Mouse (Mus musculus): ENCODE data around the gene Zcchc2. TPM values are rescaled to one million over a fixed set of nuclear protein-coding genes. Genes with fewer than 3 reads are reported as not detected.

The Zcchc2 gene
- polyA plus RNA-seq, 1 experiment, result 5.9 TPM

DNA sequence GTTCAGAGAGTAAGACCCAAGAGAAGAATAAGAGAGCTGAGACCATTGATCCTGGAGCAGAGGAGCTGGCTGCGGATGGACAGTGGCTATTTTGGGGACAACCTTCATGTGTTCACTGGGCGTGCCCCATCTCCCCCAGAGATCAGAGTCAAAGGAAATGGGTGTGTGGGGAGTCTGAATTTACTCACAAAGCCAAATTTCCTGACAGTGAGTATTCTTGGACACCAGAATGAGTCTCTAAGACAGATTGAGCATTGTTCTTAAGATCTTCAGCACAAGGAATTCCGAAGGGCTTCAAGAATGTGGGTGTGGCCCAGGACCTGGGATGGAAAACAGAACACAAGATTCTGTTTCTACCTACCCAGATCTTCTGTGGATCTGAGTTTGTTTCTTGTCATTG lies 87.0 kb downstream of the Zcchc2 start:
- H3K36me3 ChIP-seq (ENCODE audit: control insufficient read depth, insufficient read depth), result no peaks in the 10 kb centered on the region
- no peaks in the 10 kb centered on the region for H3K79me2 ChIP-seq (ENCODE audit: control insufficient read depth, insufficient read depth)
- H3K79me3 ChIP-seq (ENCODE audit: low read depth), result no peaks in the 10 kb centered on the region

More for the DNA sequence above, 87.0 kb downstream of the Zcchc2 start:
- H3K27me3 ChIP-seq (ENCODE audit: control insufficient read depth, insufficient read depth, insufficient read length), result no peaks in the 10 kb centered on the region
- H3ac ChIP-seq (ENCODE audit: control insufficient read depth, insufficient read length, low read depth), result no peak overlapping the region
- no peak overlapping the region for H3K4me3 ChIP-seq (ENCODE audit: insufficient read depth, poor library complexity, severe bottlenecking)
- TF ChIP-seq MYOD1 (IDR thresholded peaks at IDR 0.05; ENCODE audit: control insufficient read depth, insufficient read length, low read depth) (no peak), MYOG (IDR thresholded peaks at IDR 0.05; ENCODE audit: control insufficient read depth, extremely low read depth, insufficient read length) (no peak), MAX (IDR thresholded peaks at IDR 0.05) (no peak), CEBPB (IDR thresholded peaks at IDR 0.05; ENCODE audit: low read depth) (no peak), FOSL1 (IDR thresholded peaks at IDR 0.05; ENCODE audit: insufficient read depth, low read length, poor library complexity, severe bottlenecking) (no peak), CTCF (IDR thresholded peaks at IDR 0.05; ENCODE audit: control insufficient read depth, insufficient read depth, insufficient read length) (no peak), USF1 (IDR thresholded peaks at IDR 0.05; ENCODE audit: low read depth) (no peak)

Other genes with a start within 250 kb of the Zcchc2 start
- gene Tnfrsf11a, start 209.7 kb upstream of the Zcchc2 start, polyA plus RNA-seq (2012; fragmentation: generic; extraction: Trizol), result 0.16 TPM
- gene Phlpp1, start 181.3 kb downstream of the Zcchc2 start, polyA plus RNA-seq (2012; fragmentation: generic; extraction: Trizol), result 6.3 TPM